Mouse (Mus musculus): ENCODE results near the gene Atad1. TPM values are rescaled to one million over a fixed set of nuclear protein-coding genes. Genes with fewer than 3 reads are reported as not detected.
"Not testable (repeated sequence)": the region's sequence is repeated elsewhere in the genome, so short reads cannot be mapped to it uniquely, and the experiment has no call there.

Gene Atad1
- polyA plus RNA-seq, 3 experiments from 2014 or later: 92.3 to 115 (median 99.8) TPM

- not testable (repeated sequence) for ATAC-seq
These were observed 71.8 kb downstream of the Atad1 start for GRCm38 (mm10) chr19:32667830-32668229.

- ATAC-seq: no peak
These were observed 74.3 kb downstream of the Atad1 start for GRCm38 (mm10) chr19:32665243-32665642.

GRCm38 (mm10) chr19:32662936-32663335 lies 76.7 kb downstream of the Atad1 start:
- ATAC-seq: no peak

DNA sequence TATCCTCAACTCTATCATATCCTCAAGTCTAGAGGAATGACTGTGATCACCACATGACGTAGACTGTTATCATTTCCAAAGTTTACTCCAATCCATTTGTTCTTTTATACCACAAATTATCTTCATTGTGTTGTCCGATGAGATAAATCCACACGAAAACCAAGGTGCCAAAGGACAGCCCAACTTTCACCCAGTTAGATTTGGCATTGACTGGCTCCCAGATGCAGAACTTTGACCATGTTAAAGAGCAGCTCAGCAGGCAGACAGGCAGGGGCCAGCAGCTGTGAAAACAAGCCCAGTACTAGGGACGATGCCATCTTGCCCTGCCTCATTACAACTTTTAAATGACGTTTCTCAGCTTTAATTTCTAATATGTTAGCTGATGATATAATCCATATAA lies 80.2 kb downstream of the Atad1 start:
- ATAC-seq: no peak

- ATAC-seq: no peak
These were observed 85.8 kb downstream of the Atad1 start for GRCm38 (mm10) chr19:32653630-32654362.

- ATAC-seq: no peak
These were observed 86.5 kb downstream of the Atad1 start for GRCm38 (mm10) chr19:32653122-32653521.

GRCm38 (mm10) chr19:32651046-32651445 lies 88.5 kb downstream of the Atad1 start:
- no peak for ATAC-seq

DNA sequence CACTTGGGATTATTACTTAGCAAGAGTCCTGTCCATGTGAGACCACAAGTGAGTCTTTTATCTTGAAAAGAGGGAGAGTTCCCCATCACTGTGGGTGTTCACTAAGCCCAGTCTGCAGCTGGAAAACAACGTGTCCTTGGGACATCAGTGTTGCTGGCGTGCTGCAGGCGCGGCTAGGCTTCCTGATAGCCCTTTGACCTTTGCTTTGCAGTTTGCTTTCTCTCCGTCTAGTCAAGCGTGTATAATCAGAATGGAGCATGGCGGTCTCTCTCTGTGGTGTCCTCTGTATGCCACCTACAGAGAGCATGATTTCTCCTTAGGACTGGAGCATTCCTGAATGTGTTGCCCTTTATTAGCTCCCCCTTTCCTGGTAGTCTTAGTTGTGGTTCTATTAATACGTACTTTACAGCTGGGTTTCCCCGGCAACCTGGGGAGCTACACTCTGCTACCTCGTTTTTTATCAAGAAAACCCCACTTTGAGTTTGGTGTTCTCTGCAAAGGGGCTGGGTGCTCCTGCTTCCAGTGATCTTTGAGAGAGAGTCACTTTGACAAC lies 91.5 kb downstream of the Atad1 start:
- ATAC-seq: no peak

DNA sequence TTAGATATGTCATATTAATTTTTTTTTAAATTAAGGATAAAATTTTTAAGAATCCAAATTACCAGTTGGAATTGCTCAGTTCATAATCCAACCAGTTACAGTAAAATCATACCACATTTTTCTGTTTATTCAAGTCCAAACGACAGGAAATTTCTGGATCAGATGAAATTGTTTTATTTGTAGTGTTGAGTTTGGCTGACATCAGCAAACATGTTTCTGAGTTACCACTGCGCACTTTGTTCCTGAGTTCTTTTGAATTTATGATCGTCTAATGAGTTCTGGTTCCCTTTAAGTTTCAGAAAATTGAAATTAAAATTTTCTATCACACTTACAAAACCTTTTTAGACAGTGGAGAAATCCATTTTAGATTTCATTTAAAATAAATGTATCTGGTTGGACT lies 93.2 kb downstream of the Atad1 start:
- no peak for ATAC-seq

- ATAC-seq: no peak
These were observed 93.6 kb downstream of the Atad1 start for GRCm38 (mm10) chr19:32645939-32646338.

- no peak for ATAC-seq
These were observed 95.9 kb downstream of the Atad1 start for GRCm38 (mm10) chr19:32643642-32644041.

- no peak for ATAC-seq
These were observed 97.6 kb downstream of the Atad1 start for GRCm38 (mm10) chr19:32641995-32642394.

DNA sequence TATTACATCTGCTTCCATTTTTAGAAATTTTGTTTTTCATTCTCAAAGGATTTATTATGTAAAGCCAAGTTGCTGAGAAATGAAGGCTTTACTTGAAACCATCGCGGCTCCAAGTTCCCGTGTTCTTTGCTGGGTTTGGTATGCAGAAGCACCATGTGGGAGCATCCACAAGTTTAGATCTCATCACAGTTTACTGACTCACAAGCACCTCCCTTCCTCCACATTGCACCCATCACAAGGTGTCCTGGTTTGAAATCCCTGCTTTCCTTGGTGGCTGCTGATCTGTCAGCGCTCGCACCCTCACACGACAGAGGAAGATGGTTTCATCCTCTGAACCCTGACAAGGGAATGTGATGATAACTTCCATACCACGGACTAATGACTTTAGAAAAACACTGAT lies 98.1 kb downstream of the Atad1 start:
- no peak for ATAC-seq

DNA sequence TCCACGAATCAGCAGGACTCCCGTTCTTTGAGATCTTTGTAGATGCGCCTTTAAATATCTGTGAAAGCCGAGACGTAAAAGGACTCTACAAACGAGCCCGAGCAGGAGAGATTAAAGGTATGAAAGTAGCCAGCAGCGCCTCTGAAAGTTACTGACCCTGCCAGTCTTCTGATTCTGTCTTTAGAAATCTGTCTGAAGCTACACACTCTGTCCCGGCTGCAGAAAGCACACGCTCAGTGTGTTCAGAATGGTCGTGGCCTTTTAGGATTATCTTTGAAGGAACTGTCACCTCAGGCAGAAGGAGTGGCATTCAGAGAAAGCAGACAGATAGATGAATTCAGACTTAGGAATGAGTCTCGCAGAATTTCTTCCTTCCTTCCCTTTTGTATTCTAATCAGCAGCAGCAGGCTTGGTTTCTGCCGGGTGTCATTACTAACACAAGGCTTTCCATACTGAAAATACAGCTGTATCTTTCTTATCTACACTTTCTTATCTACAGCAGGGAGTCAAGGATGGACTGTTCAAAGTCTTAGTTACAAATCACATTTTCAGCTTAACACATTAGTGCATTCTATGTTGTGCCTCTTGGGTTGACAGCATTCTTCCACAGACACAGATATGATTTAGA lies 101.2 kb downstream of the Atad1 start:
- no peak for ATAC-seq

DNA sequence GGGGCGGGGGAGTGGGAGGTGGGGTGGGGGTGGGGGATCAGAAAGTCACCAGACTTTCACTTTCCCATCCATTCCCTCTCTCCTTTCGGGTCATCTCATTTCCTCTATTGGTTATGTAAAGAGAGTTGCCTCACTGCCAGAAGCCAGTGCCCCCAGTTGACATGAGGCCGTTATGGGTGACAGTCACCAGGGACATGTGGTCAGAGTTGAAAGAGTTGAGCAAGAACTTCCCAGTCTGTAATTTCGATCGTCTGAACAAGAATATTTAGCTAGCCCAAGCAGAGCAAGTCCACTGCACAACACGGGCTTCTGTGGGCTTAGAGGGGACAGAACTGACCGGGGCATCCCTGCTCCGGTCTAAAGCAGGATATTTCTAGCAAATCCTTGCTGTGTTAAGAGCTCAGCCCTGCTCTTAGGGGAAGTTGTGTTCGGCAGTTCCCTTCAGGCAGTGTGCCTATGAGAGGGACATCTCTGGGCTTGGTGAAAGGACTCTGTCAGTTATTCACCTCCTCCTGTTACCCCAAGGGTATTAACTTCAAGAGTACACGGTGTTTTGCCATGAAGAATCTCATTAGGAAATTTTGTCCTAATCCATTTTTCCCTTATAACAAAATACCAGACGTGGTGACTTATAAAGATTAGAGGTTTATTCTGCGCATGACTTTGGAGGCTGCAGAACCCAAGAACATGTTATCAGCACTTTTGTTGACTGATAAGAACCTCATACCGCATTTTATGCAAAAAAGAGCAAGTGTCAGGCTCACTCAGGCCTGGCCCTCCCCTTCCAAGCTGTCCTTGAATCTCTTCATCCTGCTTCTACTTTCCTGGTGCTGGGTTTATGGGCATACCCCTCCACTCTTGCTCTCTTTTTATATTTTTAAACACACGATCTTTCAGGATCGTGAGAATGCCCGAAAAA lies 102.0 kb downstream of the Atad1 start:
- ATAC-seq: no peak

DNA sequence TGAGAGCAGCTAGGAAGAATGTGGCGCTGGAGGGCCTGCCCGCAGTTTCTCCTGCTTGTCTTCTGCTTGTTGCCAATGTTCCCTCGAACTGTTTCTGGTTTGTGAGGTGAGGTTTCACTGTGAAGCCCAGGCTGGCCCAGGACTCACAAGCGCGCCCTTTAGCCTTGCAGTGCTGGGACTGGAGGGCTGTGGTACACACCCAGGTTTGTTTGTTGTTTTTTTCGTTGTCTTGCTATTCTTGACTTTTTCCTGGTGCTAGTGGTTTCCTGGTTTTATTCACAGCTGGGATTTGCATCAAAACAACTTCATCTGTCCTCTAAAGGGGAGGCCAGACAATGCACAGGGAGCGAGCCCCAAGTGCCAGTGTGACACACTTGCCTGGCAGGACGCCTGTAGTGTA lies 104.7 kb downstream of the Atad1 start:
- no peak for ATAC-seq

DNA sequence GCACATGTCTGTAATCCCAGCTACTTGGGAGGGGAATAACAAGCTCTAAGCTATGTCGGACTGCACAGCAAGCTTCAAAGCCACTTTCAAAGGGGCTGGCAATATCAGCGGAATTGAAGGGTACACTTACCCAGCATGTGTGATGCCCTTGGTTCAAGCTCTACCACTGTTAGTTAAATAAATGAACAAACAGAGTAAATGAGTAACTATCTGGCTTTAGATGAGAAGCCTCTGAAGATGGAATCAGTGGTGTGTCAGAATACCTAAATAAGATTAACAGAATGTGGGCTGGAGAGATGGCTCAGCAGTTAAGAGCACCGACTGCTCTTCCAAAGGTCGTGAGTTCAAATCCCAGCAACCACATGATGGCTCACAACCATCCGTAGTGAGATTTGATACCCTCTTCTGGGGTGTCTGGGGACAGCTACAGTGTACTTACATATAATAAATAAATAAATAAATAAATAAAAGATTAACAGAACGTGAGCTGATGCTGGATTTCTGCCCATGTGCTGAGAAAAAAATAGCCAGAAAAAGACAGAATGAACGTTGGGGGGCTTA lies 110.9 kb downstream of the Atad1 start:
- ATAC-seq: no peak

DNA sequence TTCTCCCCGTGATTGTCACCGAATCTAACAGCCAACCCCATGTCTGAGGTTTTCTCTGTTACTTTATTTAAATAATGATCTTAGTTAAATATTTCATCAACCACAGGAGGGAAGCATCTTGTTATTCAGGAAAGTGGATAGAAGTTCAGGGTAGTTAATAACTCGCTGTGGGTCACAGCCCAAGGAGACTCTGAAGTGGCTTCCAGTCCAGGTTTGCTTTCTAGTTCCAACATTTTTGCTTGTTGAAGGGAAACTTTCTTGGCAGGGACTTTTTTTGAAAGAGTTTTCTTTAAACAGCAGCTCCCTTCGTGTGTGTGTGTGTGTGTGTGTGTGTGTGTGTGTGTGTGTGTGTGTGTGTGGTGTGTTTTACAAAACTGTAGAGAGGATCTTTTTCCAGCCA lies 112.0 kb downstream of the Atad1 start:
- no peak for ATAC-seq

DNA sequence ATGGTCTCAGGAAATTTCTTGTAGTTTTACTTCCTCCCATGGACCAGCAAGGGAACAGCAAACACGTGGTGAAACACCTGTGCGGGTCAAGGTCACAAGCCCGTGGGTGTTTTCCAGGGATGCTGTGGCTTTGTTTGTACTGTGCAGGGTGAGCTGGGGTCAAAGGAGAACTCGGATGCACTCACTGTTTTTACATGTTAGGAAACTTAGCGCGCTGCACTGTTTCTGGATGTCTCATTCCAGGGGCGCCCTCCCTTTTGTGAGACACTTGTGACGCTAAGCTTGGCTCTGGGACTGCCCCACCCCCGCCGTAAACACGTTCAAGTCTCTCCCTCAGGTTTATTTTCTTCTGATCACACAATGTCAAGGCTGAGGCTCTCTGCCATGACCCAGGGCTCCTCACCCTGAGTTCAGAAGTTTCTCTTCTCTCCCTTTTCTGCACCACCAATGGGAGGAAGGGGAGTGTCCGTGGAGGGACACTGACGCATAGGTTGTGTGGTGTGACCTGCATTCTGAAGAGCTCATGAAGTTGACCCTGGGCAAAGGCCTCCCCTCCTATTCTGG lies 112.7 kb downstream of the Atad1 start:
- ATAC-seq: no peak

GRCm38 (mm10) chr19:32622142-32622541 lies 117.4 kb downstream of the Atad1 start:
- ATAC-seq: no peak

Measured in inflammation-experienced regulatory T-cells, adult 6 months (primary cell).